Mouse (Mus musculus): ENCODE measurements around the gene Tbc1d22a.

Tbc1d22a gene

DNA sequence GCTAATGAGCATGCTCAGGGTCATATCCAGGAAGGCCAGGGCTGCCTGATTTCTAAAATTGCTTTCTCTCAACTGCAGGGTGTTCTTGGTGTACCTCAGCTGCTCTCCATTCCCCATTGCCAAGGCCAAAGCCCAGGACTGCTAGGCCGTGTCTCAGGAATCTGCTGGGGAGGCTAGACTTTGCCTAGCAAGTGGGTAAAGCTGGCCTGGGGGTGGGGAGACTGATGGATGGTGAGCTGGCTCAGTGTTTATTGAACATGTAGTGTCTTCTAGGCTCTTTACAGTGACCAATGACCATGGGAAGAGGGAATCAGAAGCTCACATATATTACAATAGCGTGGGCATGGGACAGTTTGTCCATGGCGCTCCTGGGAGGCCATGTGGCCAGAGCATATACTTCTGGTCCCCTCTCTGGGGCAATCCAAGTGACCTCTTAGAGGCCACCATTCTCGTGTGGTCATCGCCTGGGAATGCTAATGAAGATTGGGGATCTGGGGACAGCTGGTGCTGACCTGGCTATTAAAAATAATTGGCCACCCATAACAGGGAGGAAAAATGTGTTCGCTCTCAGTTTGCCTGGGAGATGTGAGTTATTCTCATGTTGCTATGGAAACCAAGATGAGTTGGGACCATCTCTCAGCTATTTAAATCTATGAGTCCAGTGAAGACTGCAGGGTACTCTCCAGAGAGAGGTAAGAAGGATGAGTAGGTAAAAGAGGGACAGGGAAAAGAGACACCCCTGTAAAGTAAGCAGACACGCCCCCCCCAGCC is 294.3 kb downstream of the Tbc1d22a start:
- no peak for DNase-seq (ENCODE audit: low spot score)

DNA sequence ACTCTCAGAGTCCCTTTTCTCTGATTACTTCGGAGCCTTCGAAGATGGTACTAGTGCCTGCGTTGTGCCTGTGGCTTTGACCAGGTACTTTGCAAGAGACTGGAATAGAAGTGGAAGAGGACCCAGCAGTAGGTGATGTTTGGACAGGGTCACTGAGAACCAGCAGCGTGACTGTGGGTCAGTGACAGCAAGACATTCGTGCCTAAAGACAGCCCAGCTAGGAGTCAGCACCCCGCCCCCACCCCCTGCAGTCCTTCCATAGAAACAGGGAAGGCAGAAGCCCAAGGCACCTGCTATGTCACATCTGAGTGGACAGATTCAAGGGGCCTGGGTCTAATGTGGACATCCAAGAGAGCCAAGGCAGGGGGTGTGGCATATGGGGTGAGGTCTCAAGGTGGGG is 295.3 kb downstream of the Tbc1d22a start:
- no peak for DNase-seq (ENCODE audit: low spot score)

DNA sequence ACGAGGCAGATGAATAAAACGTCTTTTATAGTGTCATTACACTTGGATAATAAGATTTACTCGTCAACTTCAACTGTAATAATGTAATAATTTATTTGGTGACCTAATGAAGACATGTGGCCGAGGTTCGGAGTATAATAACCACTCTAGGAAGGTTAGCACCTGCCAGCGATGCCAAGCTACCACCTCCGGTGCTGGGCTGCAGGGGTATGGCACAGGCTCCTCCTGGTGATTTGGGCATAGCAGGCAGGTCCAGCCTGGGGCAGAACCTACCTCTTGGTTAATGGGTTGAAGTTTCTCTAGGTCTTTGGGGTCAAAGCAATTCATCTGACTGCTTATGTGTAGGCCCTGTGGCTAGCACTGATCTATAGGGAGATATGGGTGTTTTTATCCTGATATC is 296.9 kb downstream of the Tbc1d22a start:
- DNase-seq (ENCODE audit: low spot score) = no peak

GRCm38 (mm10) chr15:86513336-86513735 is 299.1 kb downstream of the Tbc1d22a start:
- no peak for DNase-seq (ENCODE audit: low spot score)

- no peak for DNase-seq (ENCODE audit: low spot score)
These were observed 305.9 kb downstream of the Tbc1d22a start for GRCm38 (mm10) chr15:86520201-86520600.

GRCm38 (mm10) chr15:86535356-86535755 is 321.1 kb downstream of the Tbc1d22a start:
- DNase-seq (ENCODE audit: low spot score) = no peak

- no peak for DNase-seq (ENCODE audit: low spot score)
These were observed 328.1 kb downstream of the Tbc1d22a start for GRCm38 (mm10) chr15:86542371-86542770.

DNA sequence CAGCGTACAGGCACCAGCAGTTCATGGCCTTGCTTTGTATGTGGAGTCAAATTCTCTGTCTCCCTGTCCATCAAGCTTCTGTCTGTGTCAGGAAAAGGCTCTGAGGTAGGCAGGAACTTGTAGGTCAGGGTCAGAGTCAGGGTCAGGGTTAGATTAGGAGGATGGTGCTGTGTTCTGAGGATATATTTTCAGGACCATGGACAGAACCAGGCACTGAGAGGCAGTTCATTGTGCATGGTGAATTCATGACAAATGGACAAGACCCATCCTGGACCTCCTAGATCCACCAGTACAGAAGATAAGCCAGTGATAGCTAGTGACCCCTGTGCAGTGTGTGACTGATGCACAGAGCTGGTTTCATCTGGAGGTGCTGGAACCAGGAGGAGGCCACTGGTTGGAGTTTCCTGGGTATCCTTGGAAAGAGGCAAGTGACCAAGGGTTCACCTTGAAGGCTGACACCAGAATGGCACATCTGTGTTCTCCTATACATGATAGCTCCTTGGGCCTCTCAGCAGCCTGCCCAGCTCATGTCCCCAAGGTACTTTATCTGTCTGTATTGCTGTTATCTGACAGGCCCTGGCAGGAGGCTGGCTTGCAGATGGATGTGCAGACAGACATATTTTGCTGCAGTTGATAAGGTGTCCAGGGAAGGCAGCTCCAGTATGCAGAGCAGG is 330.0 kb downstream of the Tbc1d22a start:
- peak; percentile 3 for DNase-seq (ENCODE audit: low spot score)

All from adipocyte (in vitro differentiated cells).